Mouse (Mus musculus): ENCODE measurements at regions not wholly inside any gene's neighbourhood (a gene's known extent, or its start where the extent isn't known, plus 50 kb on each side); places are given as distances from the start of the nearest gene placed in this dataset.

DNA sequence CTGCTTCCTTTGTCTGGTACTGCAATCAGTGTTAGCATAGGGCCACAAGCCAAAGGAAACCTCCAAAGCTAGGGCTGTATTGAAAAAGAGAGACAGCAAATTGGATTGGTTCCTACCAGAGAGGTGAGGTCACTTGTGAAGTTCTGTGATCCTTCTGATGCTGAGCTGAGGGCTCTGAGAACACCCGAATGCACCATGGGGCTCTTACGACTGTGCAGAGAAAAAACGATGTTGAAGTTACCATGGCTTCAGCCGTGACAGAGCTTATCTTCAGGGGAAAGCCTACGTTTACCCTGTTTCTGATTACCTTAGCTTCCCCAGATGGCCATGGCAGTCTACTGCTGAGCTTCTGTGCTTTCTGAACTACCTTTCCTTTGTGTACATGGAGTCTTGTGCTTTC is 53.9 kb upstream of the Fmo9 start:
- no peak for DNase-seq (ENCODE audit: low read depth, low spot score)

- DNase-seq (ENCODE audit: low read depth, low spot score), result no peak
These were observed 56.4 kb upstream of the Fmo9 start for GRCm38 (mm10) chr1:166738029-166738428.

GRCm38 (mm10) chr1:166750236-166750635 is 68.6 kb upstream of the Fmo9 start:
- DNase-seq (ENCODE audit: low read depth, low spot score), result no peak

DNA sequence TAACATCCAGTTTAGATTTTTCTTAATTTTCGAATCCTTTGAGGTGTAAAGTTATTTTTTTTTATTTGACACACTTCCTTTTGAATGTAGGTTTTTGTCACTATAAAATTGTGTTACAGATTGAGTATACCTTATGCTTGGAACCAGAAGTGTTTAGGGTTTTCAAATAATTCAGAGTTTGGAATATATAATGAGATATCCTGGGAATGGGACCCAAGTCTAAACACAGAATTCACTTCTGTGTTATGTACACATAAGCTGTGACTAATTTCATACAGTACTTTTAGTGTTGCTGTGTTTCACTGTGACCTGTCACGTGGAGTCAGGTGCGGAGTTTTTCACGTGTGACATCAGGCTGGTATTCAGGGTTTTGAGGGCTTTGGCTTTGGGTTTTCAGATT is 69.1 kb upstream of the Fmo9 start:
- no peak for DNase-seq (ENCODE audit: low read depth, low spot score)

GRCm38 (mm10) chr1:166751436-166751835 is 69.8 kb upstream of the Fmo9 start:
- no peak for DNase-seq (ENCODE audit: low read depth, low spot score)

GRCm38 (mm10) chr1:166752990-166753709 is 71.5 kb upstream of the Fmo9 start:
- DNase-seq (ENCODE audit: low read depth, low spot score), result no peak

- no peak for DNase-seq (ENCODE audit: low read depth, low spot score)
These were observed 77.3 kb upstream of the Fmo9 start for GRCm38 (mm10) chr1:166758987-166759386.

- DNase-seq (ENCODE audit: low read depth, low spot score), result no peak
These were observed 91.5 kb upstream of the Fmo9 start for GRCm38 (mm10) chr1:166773114-166773513.

DNA sequence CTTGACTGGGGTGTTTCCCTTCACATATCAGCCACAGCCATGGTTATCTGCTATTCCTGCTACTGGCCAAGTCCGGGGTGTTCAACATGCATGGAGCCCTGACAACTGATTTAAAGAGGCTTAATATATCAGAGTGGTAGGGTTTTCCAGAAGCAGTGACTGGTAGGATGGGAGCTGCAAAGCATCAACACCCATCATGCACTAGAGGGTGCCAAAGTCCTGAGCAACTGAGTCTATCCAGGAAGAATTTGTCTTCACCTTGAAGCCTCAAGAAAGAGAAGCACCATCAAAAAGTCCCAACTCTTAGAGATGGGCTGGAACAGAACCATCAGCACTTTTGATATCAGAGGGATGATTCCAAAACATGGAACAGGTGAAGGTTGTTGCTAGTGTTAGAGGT is 100.5 kb upstream of the Fmo9 start:
- no peak for DNase-seq (ENCODE audit: low read depth, low spot score)

DNA sequence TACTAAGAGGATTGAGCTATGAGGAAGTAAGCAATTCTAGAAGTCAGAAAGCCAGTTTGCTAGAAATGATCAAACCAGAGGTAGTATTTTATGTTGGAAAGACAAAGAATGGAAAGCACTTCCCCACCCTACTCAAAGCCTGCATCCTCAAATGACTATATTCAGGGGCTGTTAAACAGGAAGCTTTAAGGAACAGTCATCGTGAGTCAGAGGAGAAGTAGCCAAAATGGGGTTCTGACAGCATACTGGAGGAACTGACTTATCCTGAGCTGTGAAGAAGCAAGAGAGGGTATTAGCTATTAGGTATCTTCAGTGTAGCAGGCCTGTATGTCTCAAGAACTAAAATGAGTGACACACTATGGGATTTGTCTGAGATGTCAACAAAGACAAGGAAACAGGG is 106.3 kb upstream of the Fmo9 start:
- no peak for DNase-seq (ENCODE audit: low read depth, low spot score)

- no peak for DNase-seq (ENCODE audit: low read depth, low spot score)
These were observed 107.3 kb upstream of the Fmo9 start for GRCm38 (mm10) chr1:166788824-166789399.

GRCm38 (mm10) chr1:166793052-166793716 is 111.5 kb upstream of the Fmo9 start:
- DNase-seq (ENCODE audit: low read depth, low spot score), result no peak

DNA sequence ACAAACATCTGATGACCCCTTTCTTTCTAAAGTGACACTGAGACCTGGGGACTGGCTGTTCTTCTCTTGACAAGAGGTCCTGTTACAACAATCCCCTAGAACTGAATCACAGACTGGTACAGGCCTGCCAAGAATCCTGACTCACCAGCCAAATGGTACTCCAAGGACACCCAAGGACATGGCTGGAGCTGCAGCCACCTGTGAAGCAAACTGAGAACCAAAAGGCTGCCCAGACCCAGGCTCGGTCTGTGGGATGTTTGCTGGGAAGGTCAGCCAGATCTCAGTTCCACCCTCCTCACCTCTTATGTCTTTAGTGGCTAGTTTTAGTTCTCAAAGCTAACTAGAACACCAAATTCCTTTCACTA is 112.1 kb upstream of the Fmo9 start:
- DNase-seq (ENCODE audit: low read depth, low spot score), result no peak

GRCm38 (mm10) chr1:166794622-166795244 is 113.1 kb upstream of the Fmo9 start:
- no peak for DNase-seq (ENCODE audit: low read depth, low spot score)

- no peak for DNase-seq (ENCODE audit: low read depth, low spot score)
These were observed 114.0 kb upstream of the Fmo9 start for GRCm38 (mm10) chr1:166795613-166796012.

- DNase-seq (ENCODE audit: low read depth, low spot score), result no peak
These were observed 114.8 kb upstream of the Fmo9 start for GRCm38 (mm10) chr1:166796362-166796925.

DNA sequence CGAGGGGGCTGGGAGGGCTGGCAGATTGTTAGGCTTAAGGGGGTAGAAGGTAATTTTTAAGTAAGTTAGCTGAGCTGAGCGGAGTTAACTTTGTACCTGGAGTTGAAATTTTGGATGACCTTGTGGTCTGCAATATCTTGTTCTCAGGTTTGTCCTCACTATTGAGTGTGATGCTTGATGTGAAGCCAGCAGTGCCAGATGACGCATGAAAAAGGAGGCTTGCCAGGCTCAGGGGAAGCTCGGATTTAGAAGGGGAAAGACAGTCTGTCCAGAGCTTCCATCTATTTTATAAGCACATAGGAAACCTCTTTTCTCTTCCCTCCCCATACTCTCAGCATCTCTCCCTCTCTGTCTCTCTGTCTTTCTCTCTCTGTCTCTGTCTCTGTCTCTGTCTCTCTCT is 115.3 kb upstream of the Fmo9 start:
- DNase-seq (ENCODE audit: low read depth, low spot score), result no peak

- DNase-seq (ENCODE audit: low read depth, low spot score), result no peak
These were observed 119.4 kb upstream of the Fmo9 start for GRCm38 (mm10) chr1:166800953-166801603.

GRCm38 (mm10) chr1:166801929-166802328 is 120.3 kb upstream of the Fmo9 start:
- DNase-seq (ENCODE audit: low read depth, low spot score), result no peak

DNA sequence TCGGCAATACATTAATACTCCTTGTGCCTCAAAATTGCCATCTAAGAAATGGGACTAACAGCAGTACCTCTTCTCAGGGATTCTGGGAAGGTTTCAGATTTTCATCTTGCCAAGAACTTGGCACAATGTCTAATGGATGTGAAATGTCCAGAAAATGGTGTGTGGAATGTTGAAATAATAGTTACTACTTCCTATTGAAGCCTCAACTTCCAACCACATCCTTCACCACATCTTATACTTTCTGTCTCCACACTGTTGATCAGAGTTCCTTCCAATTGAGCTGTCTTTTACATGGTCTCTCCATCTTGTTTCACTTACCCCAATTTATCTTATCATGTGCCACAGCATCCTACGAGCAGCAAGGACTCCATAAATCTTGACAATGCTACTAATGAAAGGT is 122.3 kb upstream of the Fmo9 start:
- DNase-seq (ENCODE audit: low read depth, low spot score), result no peak

DNA sequence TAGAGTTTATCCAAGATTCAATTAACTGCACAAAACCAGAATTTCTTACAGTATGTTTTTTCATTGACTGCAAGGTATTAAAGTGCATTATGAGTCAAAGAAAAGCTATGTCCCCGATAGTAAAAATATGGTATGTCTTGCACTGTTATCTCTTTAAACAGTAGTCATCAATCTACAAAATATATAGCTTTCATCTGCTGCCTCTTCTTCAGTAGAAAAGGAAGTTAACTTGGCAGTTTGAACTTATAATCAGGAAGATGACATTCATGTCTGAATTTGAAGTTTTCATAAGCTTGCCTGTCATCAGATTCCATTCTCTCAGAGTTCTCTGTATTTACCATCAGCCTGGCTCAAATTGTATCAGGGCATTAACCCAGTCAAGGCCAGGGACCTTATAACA is 122.7 kb upstream of the Fmo9 start:
- DNase-seq (ENCODE audit: low read depth, low spot score), result no peak

Data from c-Kit-negative CD71-positive TER-119-positive erythroid progenitor cells, embryonic 14.5 days (primary cell).